Mouse (Mus musculus): ENCODE results near the gene Rnf220. TPM values are rescaled to one million over a fixed set of nuclear protein-coding genes. Genes with fewer than 3 reads are reported as not detected.

Gene Rnf220
- total RNA-seq, 2 experiments from 2014 or later = 48.0 to 54.5 TPM

GRCm38 (mm10) chr4:117436995-117437660, 59.7 kb downstream of the Rnf220 start:
- no peak for DNase-seq

GRCm38 (mm10) chr4:117434336-117434735, 62.5 kb downstream of the Rnf220 start:
- no peak for DNase-seq

GRCm38 (mm10) chr4:117429604-117430003, 67.2 kb downstream of the Rnf220 start:
- DNase-seq = no peak

GRCm38 (mm10) chr4:117427540-117427939, 69.3 kb downstream of the Rnf220 start:
- no peak for DNase-seq

- no peak for DNase-seq
Observed at GRCm38 (mm10) chr4:117421077-117421476, 75.8 kb downstream of the Rnf220 start.

GRCm38 (mm10) chr4:117416827-117417226, 80.0 kb downstream of the Rnf220 start:
- no peak for DNase-seq

- no peak for DNase-seq
Observed at GRCm38 (mm10) chr4:117410049-117410410, 86.8 kb downstream of the Rnf220 start.

- no peak for DNase-seq
Observed at GRCm38 (mm10) chr4:117409144-117410048, 87.5 kb downstream of the Rnf220 start.

- no peak for DNase-seq
Observed at GRCm38 (mm10) chr4:117407945-117408344, 88.9 kb downstream of the Rnf220 start.

GRCm38 (mm10) chr4:117405999-117406398, 90.9 kb downstream of the Rnf220 start:
- no peak for DNase-seq

- no peak for DNase-seq
Observed at GRCm38 (mm10) chr4:117405211-117405610, 91.6 kb downstream of the Rnf220 start.

- DNase-seq = no peak
Observed at GRCm38 (mm10) chr4:117403411-117403810, 93.4 kb downstream of the Rnf220 start.

- DNase-seq = no peak
Observed at GRCm38 (mm10) chr4:117397128-117397527, 99.7 kb downstream of the Rnf220 start.

GRCm38 (mm10) chr4:117393027-117393426, 103.8 kb downstream of the Rnf220 start:
- DNase-seq = no peak

- DNase-seq = no peak
Observed at GRCm38 (mm10) chr4:117392391-117392790, 104.5 kb downstream of the Rnf220 start.

- DNase-seq = no peak
Observed at GRCm38 (mm10) chr4:117391966-117392365, 104.9 kb downstream of the Rnf220 start.

- DNase-seq = no peak
Observed at GRCm38 (mm10) chr4:117390850-117391795, 105.7 kb downstream of the Rnf220 start.

- DNase-seq = no peak
Observed at GRCm38 (mm10) chr4:117389264-117390054, 107.4 kb downstream of the Rnf220 start.

- no peak for DNase-seq
Observed at GRCm38 (mm10) chr4:117385247-117385646, 111.6 kb downstream of the Rnf220 start.

GRCm38 (mm10) chr4:117381846-117382245, 115.0 kb downstream of the Rnf220 start:
- no peak for DNase-seq

GRCm38 (mm10) chr4:117380558-117380935, 116.3 kb downstream of the Rnf220 start:
- no peak for DNase-seq

Data from gastrocnemius, postnatal 10 days (tissue).